Mouse (Mus musculus): ENCODE measurements around the gene Tmem237. TPM values are rescaled to one million over a fixed set of nuclear protein-coding genes. Genes with fewer than 3 reads are reported as not detected.

The Tmem237 gene
- total RNA-seq, 2 experiments from 2014 or later: 28.0 to 34.3 TPM

GRCm38 (mm10) chr1:59125558-59125957 lies 5.3 kb upstream of the Tmem237 start:
- DNase-seq (ENCODE audit: low spot score in 2 of 2): no peak
- intact Hi-C loops (cut with DNase I): no loop called here

DNA sequence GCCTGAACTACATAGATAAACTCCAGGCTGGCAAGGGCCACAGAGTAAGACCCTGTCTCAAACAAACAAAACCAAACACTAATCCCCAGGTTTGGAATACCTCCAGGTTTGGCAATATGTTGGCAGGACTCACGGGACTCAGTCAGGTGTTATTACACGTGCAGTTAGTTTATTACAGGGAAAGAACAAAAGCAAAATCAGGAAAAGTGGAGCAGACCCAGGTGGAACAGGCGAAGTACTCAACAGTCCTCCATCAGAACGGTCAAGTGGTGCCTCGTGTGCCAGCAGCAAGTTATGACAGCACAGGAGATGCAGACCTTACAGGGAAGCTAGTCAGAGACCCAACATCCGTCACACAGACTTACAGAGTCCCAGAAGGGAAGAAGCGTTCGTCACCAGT lies 9.7 kb downstream of the Tmem237 start:
- DNase-seq (ENCODE audit: low spot score in 2 of 2): no peak
- intact Hi-C loops (cut with DNase I): no loop called here

DNA sequence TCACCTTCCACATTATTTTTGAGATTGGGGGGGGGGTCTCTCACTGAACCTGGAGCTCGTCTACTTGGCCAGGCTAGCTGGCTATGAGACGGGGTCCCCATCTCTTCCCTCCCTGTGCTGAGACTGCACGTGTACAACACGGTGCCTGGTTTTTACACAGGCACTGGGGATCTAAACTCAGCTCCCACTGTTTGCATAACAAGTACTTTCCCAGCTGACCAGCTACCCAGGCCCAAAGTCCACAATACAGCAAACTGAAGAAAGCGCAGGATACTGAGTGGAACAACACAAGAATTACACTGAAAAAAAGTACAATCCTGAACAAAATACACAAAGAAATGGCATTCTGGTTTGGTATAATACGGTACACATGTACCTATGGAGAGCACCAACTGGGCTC lies 18.1 kb downstream of the Tmem237 start:
- intact Hi-C loops (cut with DNase I): loop anchor here (5.0 kb wide), 1 partner anchor 70 kb away; no protein-coding TSS in a partner anchor
- DNase-seq (ENCODE audit: low spot score in 2 of 2): no peak

GRCm38 (mm10) chr1:59101020-59101419 lies 19.2 kb downstream of the Tmem237 start:
- peak in 1 of 2 experiments; percentile 53 for DNase-seq (ENCODE audit: low spot score in 2 of 2)
- intact Hi-C loops (cut with DNase I): loop anchor here (5.0 kb wide), 1 partner anchor 71 kb away; no protein-coding TSS in a partner anchor

- intact Hi-C loops (cut with DNase I): no loop called here
- DNase-seq (ENCODE audit: low spot score in 2 of 2): no peak
Observed at GRCm38 (mm10) chr1:59094705-59095104, 25.5 kb downstream of the Tmem237 start, which contains the start of gene C2cd6. C2cd6 (minus strand) TSS chr1:59094900.

- no peak for DNase-seq (ENCODE audit: low spot score in 2 of 2)
- intact Hi-C loops (cut with DNase I): no loop called here
Observed at GRCm38 (mm10) chr1:59070867-59071266, 49.3 kb downstream of the Tmem237 start.

DNA sequence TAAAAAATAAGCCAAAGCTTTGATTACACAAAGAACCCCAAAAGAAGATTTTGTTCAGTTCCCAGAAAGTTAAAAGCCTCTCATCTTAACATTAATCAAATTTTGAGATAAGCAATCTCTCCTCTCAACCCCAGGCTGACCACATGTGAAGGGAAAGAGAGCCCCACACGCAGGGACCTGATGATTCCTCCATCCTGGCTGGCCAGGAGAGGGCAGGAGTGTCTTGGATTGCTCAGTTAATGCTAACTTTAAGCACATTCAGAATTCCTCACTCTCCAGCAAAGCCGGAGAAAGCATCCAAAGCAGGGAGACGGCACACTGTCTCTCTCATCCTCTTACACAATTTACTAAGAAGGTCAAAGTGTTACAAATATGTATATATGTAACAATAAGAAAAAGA lies 52.2 kb downstream of the Tmem237 start:
- intact Hi-C loops (cut with DNase I): loop anchor here (10.0 kb wide), 1 partner anchor 77 kb away; no protein-coding TSS in a partner anchor
- DNase-seq (ENCODE audit: low spot score in 2 of 2): peak in 1 of 2 experiments; percentile 33

- intact Hi-C loops (cut with DNase I): loop anchor here (10.0 kb wide), 1 partner anchor 81 kb away; no protein-coding TSS in a partner anchor
- DNase-seq (ENCODE audit: low spot score in 2 of 2): no peak
Observed at GRCm38 (mm10) chr1:59063697-59064096, 56.5 kb downstream of the Tmem237 start.

GRCm38 (mm10) chr1:59056955-59057354 lies 63.3 kb downstream of the Tmem237 start:
- DNase-seq (ENCODE audit: low spot score in 2 of 2): no peak
- intact Hi-C loops (cut with DNase I): no loop called here

DNA sequence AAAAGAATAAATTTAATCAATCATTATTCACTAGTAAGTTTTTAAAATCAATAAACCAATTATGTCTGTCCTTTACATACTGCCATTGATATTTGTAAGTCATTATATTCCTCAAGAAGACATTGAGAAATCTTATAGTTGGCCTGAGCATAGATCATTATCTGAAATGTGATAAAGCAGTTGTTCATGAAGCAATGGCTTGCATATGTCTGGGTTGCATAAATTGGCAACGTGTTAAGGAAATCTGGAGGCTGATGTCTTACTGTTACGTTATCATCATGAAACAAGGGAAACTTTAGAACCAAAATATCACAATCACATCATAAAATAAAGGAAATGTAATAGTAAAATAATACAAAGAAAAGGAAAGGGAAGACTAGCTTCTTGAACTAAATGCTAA lies 68.9 kb downstream of the Tmem237 start:
- no peak for DNase-seq (ENCODE audit: low spot score in 2 of 2)
- intact Hi-C loops (cut with DNase I): no loop called here

Other genes with a start within 250 kb of the Tmem237 start
- gene Trak2, start 147.0 kb downstream of the Tmem237 start, total RNA-seq (2021): 100 to 1,000 TPM; 175 to 198 TPM
- 10 to 100 TPM; 70.7 to 74.8 TPM for gene Stradb, start 146.9 kb downstream of the Tmem237 start, total RNA-seq (2021)
- not detected for gene C2cd6, start 25.5 kb downstream of the Tmem237 start, total RNA-seq (2021)
- gene Mpp4, start 43.0 kb upstream of the Tmem237 start, total RNA-seq (2021): 1 to 10 TPM; 1.0 to 1.5 TPM
- gene Als2, start 116.8 kb upstream of the Tmem237 start, total RNA-seq (2021): 10 to 100 TPM; 37.7 to 38.4 TPM
- under 1 TPM; 0.23 to 0.34 TPM for gene Cdk15, start 136.5 kb upstream of the Tmem237 start, total RNA-seq (2021)